Mouse (Mus musculus): ENCODE data around the gene Atg4a-ps. TPM values are rescaled to one million over a fixed set of nuclear protein-coding genes. Genes with fewer than 3 reads are reported as not detected.

The Atg4a-ps gene
- polyA plus RNA-seq, 1 experiment from 2014 or later, result not detected

DNA sequence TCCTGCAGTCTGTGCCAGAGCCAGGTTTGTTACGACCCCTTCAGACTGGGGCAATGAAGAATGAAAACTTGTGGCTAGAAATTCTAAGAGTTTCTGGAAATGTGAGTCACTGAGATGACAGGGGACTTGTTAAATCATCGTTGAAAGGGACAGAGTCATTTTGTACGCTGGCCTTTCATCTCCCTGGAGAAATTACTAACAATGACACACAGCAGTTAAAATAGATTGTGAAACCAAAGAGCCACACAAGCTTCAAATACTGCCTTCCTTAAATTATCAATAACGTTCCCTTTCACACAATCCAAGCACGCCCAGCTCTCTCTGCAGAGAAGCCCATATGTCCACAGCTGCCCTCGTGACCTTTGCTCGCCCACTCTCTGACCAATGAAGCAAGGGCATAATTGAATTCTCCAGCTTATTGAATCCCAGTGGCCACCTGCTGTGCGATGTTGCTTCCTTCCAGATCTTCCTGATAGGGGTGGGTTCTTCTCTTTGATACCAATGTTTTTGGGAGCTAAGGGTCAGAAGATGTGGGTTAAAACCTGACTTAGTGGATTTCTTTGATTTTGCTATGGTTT lies 5.6 kb downstream of the Atg4a-ps start:
- 19% methylated on average over 8 of the region's 8 CpGs for WGBS
- Histone ChIP-seq H3K36me3 (ENCODE audit: control insufficient read depth, insufficient read depth, low read length) (no peaks in the 10 kb centered on the region), H3K9ac (ENCODE audit: low read depth, low read length) (no peak overlapping the region), H3K9me3 (ENCODE audit: control insufficient read depth, low read length) (no peaks in the 10 kb centered on the region), H3K4me3 (ENCODE audit: low read depth, low read length) (no peak overlapping the region), H3K27me3 (ENCODE audit: control insufficient read depth, insufficient read depth, low read length) (no peaks in the 10 kb centered on the region), H3K27ac (ENCODE audit: low read depth, low read length) (no peak overlapping the region), H3K4me2 (replicated peaks; ENCODE audit: low read depth, low read length) (no peak overlapping the region), H3K4me1 (replicated peaks; ENCODE audit: control insufficient read depth, insufficient read depth, low read length) (no peaks in the 10 kb centered on the region)
- DNase-seq (ENCODE audit: low spot score), result peak; percentile 51
- ATAC-seq (ENCODE audit: low FRiP score), result no peak

GRCm38 (mm10) chr3:103637641-103638040 lies 8.2 kb downstream of the Atg4a-ps start:
- Histone ChIP-seq H3K9ac (ENCODE audit: low read depth, low read length) (no peak overlapping the region), H3K4me2 (replicated peaks; ENCODE audit: low read depth, low read length) (no peak overlapping the region), H3K27me3 (ENCODE audit: control insufficient read depth, insufficient read depth, low read length) (no peaks in the 10 kb centered on the region), H3K9me3 (ENCODE audit: control insufficient read depth, low read length) (no peaks in the 10 kb centered on the region), H3K36me3 (ENCODE audit: control insufficient read depth, insufficient read depth, low read length) (no peaks in the 10 kb centered on the region), H3K4me1 (replicated peaks; ENCODE audit: control insufficient read depth, insufficient read depth, low read length) (no peaks in the 10 kb centered on the region), H3K4me3 (ENCODE audit: low read depth, low read length) (no peak overlapping the region), H3K27ac (ENCODE audit: low read depth, low read length) (no peak overlapping the region)
- WGBS, result 79% methylated on average over 1 of the region's 1 CpGs
- no peak for ATAC-seq (ENCODE audit: low FRiP score)
- no peak for DNase-seq (ENCODE audit: low spot score)

DNA sequence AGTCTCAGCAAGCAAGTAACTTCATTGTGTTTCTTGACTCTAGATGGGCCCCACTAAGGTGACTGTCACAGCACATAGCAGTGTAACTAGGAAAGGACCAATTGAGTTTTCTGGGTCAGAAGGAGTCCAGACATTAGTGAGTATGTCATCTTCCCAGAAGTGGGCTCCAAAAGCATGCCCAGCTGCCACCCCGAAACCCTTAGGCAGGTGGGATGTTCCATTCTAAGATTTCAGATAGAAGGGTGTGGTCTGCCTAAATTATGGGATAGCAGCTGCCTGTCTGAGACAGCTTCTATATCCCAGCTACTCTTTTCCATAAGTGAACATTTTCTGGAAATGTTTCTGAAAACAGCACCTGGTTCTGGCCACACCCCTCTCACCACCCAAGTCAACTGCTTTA lies 11.6 kb downstream of the Atg4a-ps start:
- WGBS, result 96% methylated on average over 1 of the region's 1 CpGs
- no peaks in the 10 kb centered on the region for H3K27me3 ChIP-seq (ENCODE audit: control insufficient read depth, insufficient read depth, low read length)
- H3K9ac ChIP-seq (ENCODE audit: low read depth, low read length), result no peak overlapping the region
- no peak overlapping the region for H3K4me3 ChIP-seq (ENCODE audit: low read depth, low read length)
- H3K27ac ChIP-seq (ENCODE audit: low read depth, low read length), result no peak overlapping the region
- no peaks in the 10 kb centered on the region for H3K4me1 ChIP-seq (replicated peaks; ENCODE audit: control insufficient read depth, insufficient read depth, low read length)
- no peak for DNase-seq (ENCODE audit: low spot score)
- no peak for ATAC-seq (ENCODE audit: low FRiP score)
- no peaks in the 10 kb centered on the region for H3K9me3 ChIP-seq (ENCODE audit: control insufficient read depth, low read length)
- H3K36me3 ChIP-seq (ENCODE audit: control insufficient read depth, insufficient read depth, low read length), result no peaks in the 10 kb centered on the region
- no peak overlapping the region for H3K4me2 ChIP-seq (replicated peaks; ENCODE audit: low read depth, low read length)

- Histone ChIP-seq H3K36me3 (ENCODE audit: control insufficient read depth, insufficient read depth, low read length) (no peaks in the 10 kb centered on the region), H3K9ac (ENCODE audit: low read depth, low read length) (no peak overlapping the region), H3K27ac (ENCODE audit: low read depth, low read length) (no peak overlapping the region), H3K27me3 (ENCODE audit: control insufficient read depth, insufficient read depth, low read length) (no peaks in the 10 kb centered on the region), H3K4me3 (ENCODE audit: low read depth, low read length) (no peak overlapping the region), H3K9me3 (ENCODE audit: control insufficient read depth, low read length) (no peaks in the 10 kb centered on the region), H3K4me1 (replicated peaks; ENCODE audit: control insufficient read depth, insufficient read depth, low read length) (no peaks in the 10 kb centered on the region), H3K4me2 (replicated peaks; ENCODE audit: low read depth, low read length) (no peak overlapping the region)
- ATAC-seq (ENCODE audit: low FRiP score) (no peak), DNase-seq (ENCODE audit: low spot score) (no peak)
- 87% methylated on average over 4 of the region's 4 CpGs for WGBS
Measured at GRCm38 (mm10) chr3:103633831-103634230, 12.0 kb downstream of the Atg4a-ps start.

DNA sequence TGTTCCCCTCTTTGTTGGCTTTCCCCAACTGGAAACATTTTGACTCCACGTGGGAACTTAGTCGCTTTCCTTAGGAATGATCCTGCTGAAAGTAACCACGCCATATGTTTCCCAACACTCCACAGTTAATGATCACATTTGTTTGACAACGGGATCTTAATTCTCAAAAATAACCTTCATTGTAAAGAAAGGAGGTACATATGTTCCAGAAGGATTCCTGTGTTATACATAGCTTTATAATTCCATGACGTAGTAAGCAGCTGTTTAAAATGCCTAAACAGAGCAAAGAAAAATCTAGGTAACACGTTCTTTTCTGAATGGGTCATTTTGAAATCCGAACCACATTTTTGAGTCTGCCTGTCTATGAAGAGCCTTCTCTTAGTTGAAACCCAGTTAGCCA lies 12.7 kb downstream of the Atg4a-ps start:
- no peak overlapping the region for H3K9ac ChIP-seq (ENCODE audit: low read depth, low read length)
- DNase-seq (ENCODE audit: low spot score) (no peak), ATAC-seq (ENCODE audit: low FRiP score) (no peak)
- H3K27me3 ChIP-seq (ENCODE audit: control insufficient read depth, insufficient read depth, low read length), result no peaks in the 10 kb centered on the region
- H3K4me2 ChIP-seq (replicated peaks; ENCODE audit: low read depth, low read length), result no peak overlapping the region
- no peak overlapping the region for H3K4me3 ChIP-seq (ENCODE audit: low read depth, low read length)
- no peaks in the 10 kb centered on the region for H3K36me3 ChIP-seq (ENCODE audit: control insufficient read depth, insufficient read depth, low read length)
- H3K27ac ChIP-seq (ENCODE audit: low read depth, low read length), result no peak overlapping the region
- no peaks in the 10 kb centered on the region for H3K4me1 ChIP-seq (replicated peaks; ENCODE audit: control insufficient read depth, insufficient read depth, low read length)
- 85% methylated on average over 7 of the region's 7 CpGs for WGBS
- H3K9me3 ChIP-seq (ENCODE audit: control insufficient read depth, low read length), result no peaks in the 10 kb centered on the region

DNA sequence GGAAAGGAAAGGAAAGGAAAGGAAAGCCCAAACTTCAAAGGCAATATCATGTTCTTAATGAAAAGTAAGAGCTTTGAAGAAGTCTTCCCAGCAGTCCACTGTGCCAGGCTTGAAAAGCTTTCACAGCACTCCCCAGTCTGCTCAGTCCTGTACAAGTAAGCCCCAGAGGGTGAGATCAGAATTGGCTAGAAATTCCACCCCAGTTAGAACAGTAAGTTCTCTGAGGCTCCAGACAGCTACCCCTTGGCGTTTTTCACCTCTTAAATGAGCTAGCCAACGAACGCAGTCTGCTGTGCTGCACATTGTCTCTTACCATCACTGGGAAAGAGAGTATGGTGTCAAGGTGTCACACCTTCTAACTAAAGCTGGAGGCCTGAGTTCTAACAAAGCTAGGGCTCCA lies 18.2 kb downstream of the Atg4a-ps start:
- no peaks in the 10 kb centered on the region for H3K36me3 ChIP-seq (ENCODE audit: control insufficient read depth, insufficient read depth, low read length)
- H3K4me2 ChIP-seq (replicated peaks; ENCODE audit: low read depth, low read length), result no peak overlapping the region
- H3K9ac ChIP-seq (ENCODE audit: low read depth, low read length), result no peak overlapping the region
- 91% methylated on average over 3 of the region's 3 CpGs for WGBS
- DNase-seq (ENCODE audit: low spot score) (no peak), ATAC-seq (ENCODE audit: low FRiP score) (no peak)
- no peaks in the 10 kb centered on the region for H3K9me3 ChIP-seq (ENCODE audit: control insufficient read depth, low read length)
- no peak overlapping the region for H3K4me3 ChIP-seq (ENCODE audit: low read depth, low read length)
- H3K27me3 ChIP-seq (ENCODE audit: control insufficient read depth, insufficient read depth, low read length), result no peaks in the 10 kb centered on the region
- H3K4me1 ChIP-seq (replicated peaks; ENCODE audit: control insufficient read depth, insufficient read depth, low read length), result no peaks in the 10 kb centered on the region
- H3K27ac ChIP-seq (ENCODE audit: low read depth, low read length), result no peak overlapping the region

DNA sequence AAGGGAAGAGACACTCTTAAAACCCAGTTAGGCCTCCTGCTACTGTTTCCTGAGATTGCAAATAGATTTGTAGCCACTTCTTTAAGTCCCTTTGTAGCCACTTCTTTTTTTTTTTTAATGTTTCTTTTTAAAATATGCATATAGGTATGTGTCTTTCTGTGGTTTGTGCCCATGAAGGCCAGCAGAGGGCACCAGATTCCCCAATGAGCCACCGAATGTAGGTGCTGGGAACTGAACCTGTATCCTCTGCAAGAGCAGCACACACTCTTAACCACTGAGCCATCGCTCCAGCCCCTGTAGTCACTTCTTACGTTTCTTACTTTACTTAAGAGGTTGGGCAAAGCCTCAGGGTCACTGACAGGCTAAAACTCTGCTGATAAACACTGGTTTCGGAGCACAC lies 19.4 kb downstream of the Atg4a-ps start:
- no peaks in the 10 kb centered on the region for H3K27me3 ChIP-seq (ENCODE audit: control insufficient read depth, insufficient read depth, low read length)
- H3K36me3 ChIP-seq (ENCODE audit: control insufficient read depth, insufficient read depth, low read length), result no peaks in the 10 kb centered on the region
- no peaks in the 10 kb centered on the region for H3K4me1 ChIP-seq (replicated peaks; ENCODE audit: control insufficient read depth, insufficient read depth, low read length)
- DNase-seq (ENCODE audit: low spot score) (no peak), ATAC-seq (ENCODE audit: low FRiP score) (no peak)
- H3K9me3 ChIP-seq (ENCODE audit: control insufficient read depth, low read length), result no peaks in the 10 kb centered on the region
- H3K9ac ChIP-seq (ENCODE audit: low read depth, low read length), result no peak overlapping the region
- H3K4me3 ChIP-seq (ENCODE audit: low read depth, low read length), result no peak overlapping the region
- no peak overlapping the region for H3K27ac ChIP-seq (ENCODE audit: low read depth, low read length)
- H3K4me2 ChIP-seq (replicated peaks; ENCODE audit: low read depth, low read length), result no peak overlapping the region
- WGBS, result 88% methylated on average over 4 of the region's 4 CpGs

- no peak for ATAC-seq (ENCODE audit: low FRiP score)
- Histone ChIP-seq H3K4me1 (replicated peaks; ENCODE audit: control insufficient read depth, insufficient read depth, low read length) (no peaks in the 10 kb centered on the region), H3K4me2 (replicated peaks; ENCODE audit: low read depth, low read length) (no peak overlapping the region), H3K36me3 (ENCODE audit: control insufficient read depth, insufficient read depth, low read length) (no peaks in the 10 kb centered on the region), H3K4me3 (ENCODE audit: low read depth, low read length) (no peak overlapping the region), H3K27ac (ENCODE audit: low read depth, low read length) (no peak overlapping the region), H3K9ac (ENCODE audit: low read depth, low read length) (no peak overlapping the region), H3K27me3 (ENCODE audit: control insufficient read depth, insufficient read depth, low read length) (no peaks in the 10 kb centered on the region), H3K9me3 (ENCODE audit: control insufficient read depth, low read length) (no peaks in the 10 kb centered on the region)
- 90% methylated on average over 13 of the region's 13 CpGs for WGBS
- no peak for DNase-seq (ENCODE audit: low spot score)
Measured at GRCm38 (mm10) chr3:103625169-103625568, 20.7 kb downstream of the Atg4a-ps start.

- H3K27ac ChIP-seq (ENCODE audit: low read depth, low read length), result no peak overlapping the region
- WGBS, result 82% methylated on average over 5 of the region's 5 CpGs
- no peak for ATAC-seq (ENCODE audit: low FRiP score)
Measured at GRCm38 (mm10) chr3:103624591-103625051, 21.2 kb downstream of the Atg4a-ps start.

More at GRCm38 (mm10) chr3:103624591-103625051, 21.2 kb downstream of the Atg4a-ps start:
- Histone ChIP-seq H3K9me3 (ENCODE audit: control insufficient read depth, low read length) (no peaks in the 10 kb centered on the region), H3K27me3 (ENCODE audit: control insufficient read depth, insufficient read depth, low read length) (no peaks in the 10 kb centered on the region), H3K4me3 (ENCODE audit: low read depth, low read length) (no peak overlapping the region), H3K4me1 (replicated peaks; ENCODE audit: control insufficient read depth, insufficient read depth, low read length) (no peaks in the 10 kb centered on the region), H3K36me3 (ENCODE audit: control insufficient read depth, insufficient read depth, low read length) (no peaks in the 10 kb centered on the region), H3K4me2 (replicated peaks; ENCODE audit: low read depth, low read length) (no peak overlapping the region), H3K9ac (ENCODE audit: low read depth, low read length) (no peak overlapping the region)
- DNase-seq (ENCODE audit: low spot score), result no peak

Data from hindbrain, embryonic 11.5 days (tissue).